ENCODE assay signal across 12 mouse cellular contexts in the genomic region with DNA sequence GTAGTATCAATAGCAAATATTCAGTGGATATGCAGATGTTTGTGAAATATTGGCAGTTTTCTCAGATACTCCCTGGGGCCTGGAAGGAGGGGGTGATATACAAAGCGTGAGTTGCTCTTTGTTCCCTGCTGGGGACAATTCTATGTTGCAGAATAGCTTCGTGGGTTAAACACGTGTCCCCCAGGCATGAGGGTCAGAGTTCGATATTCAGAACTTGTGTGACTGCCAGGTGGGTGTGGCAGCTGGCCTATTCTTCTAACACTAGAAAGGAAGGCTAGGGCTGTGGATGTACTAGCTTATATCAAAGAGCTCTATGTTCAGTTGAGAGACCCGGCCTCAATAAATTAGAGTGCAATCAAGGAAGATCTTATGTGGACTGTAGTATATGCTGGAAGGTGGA.
"Had no signal": no experiment of that assay in that cellular context is flagged by ENCODE, and none has a peak within 500 bp of the region (broad histone marks: within the 10 kb centered on the region; RNA-seq: fewer than 3 reads in every experiment).

No protein-coding gene starts in this region.

- H3K4me3 ChIP-seq: liver, embryonic 13.5 days; lung, embryonic 15.5 days; megakaryocyte, embryonic 14.5 days; midbrain, embryonic 15.5 days; neural tube, embryonic 12.5 days had no signal

- H3K9me3 ChIP-seq: liver, embryonic 13.5 days; lung, embryonic 15.5 days; megakaryocyte, embryonic 14.5 days; midbrain, embryonic 15.5 days; neural tube, embryonic 12.5 days had no signal

- ATAC-seq: liver, postnatal 0 days; midbrain, embryonic 15.5 days had no signal

- H3K27ac ChIP-seq: liver, embryonic 13.5 days; lung, embryonic 15.5 days; macrophage; midbrain, embryonic 15.5 days; neural tube, embryonic 12.5 days; stomach, postnatal 0 days had no signal

- H3K27me3 ChIP-seq: liver, embryonic 13.5 days; lung, embryonic 15.5 days; megakaryocyte, embryonic 14.5 days; midbrain, embryonic 15.5 days; neural tube, embryonic 12.5 days had no signal

- H3K4me2 ChIP-seq: liver, embryonic 13.5 days; lung, embryonic 15.5 days; midbrain, embryonic 11.5 days; midbrain, embryonic 15.5 days; neural tube, embryonic 12.5 days had no signal

- H3K4me1 ChIP-seq: liver, embryonic 13.5 days; lung, embryonic 15.5 days; midbrain, embryonic 15.5 days; neural tube, embryonic 12.5 days had no signal

- DNase-seq: left cerebral cortex, postnatal 4 days; liver, embryonic 13.5 days; liver, postnatal 0 days; lung, postnatal 14 days; thymus, postnatal 4 days had no signal

- H3K9ac ChIP-seq: liver, embryonic 13.5 days; liver, postnatal 0 days; lung, embryonic 15.5 days; midbrain, embryonic 15.5 days; neural tube, embryonic 12.5 days had no signal

- H3K36me3 ChIP-seq: liver, embryonic 13.5 days; lung, embryonic 15.5 days; midbrain, embryonic 15.5 days; neural tube, embryonic 12.5 days had no signal
